In genomic region chr5:114784622-114785165, GRCm38 (mm10) we compare ENCODE assay signal across 9 mouse cellular contexts. TPM values are rescaled to one million over a fixed set of nuclear protein-coding genes. Genes with fewer than 3 reads are reported as not detected.
A peak's percentile ranks its signal among the peaks of the same experiment; 100 is the strongest.
DNase-seq lines count a peak whose midpoint lies in the region; ATAC-seq and TF ChIP-seq lines count a peak whose summit lies in the region.
"Had no signal": no experiment of that assay in that cellular context is flagged by ENCODE, and none has a peak within 500 bp of the region (broad histone marks: within the 10 kb centered on the region; RNA-seq: fewer than 3 reads in every experiment).

No protein-coding gene starts in this region.

- H3K27ac ChIP-seq in embryonic facial prominence, embryonic 12.5 days: 0 out of 2 replicates have a peak overlapping the region, but pooled peaks have one; percentile 50
- no peak overlapping the region for H3K27ac ChIP-seq in embryonic facial prominence, embryonic 10.5 days (replicated peaks)
- peak overlapping the region; percentile 76 for H3K27ac ChIP-seq in heart, postnatal 0 days (ENCODE audit: low read depth)
- H3K27ac ChIP-seq in lung, postnatal 0 days (ENCODE audit: low read length): peak overlapping the region; percentile 91
- H3K27ac ChIP-seq: embryonic facial prominence, embryonic 13.5 days had no signal

- peaks cover 30% of the 10 kb centered on the region for H3K36me3 ChIP-seq in embryonic facial prominence, embryonic 12.5 days
- peaks cover 47% of the 10 kb centered on the region for H3K36me3 ChIP-seq in embryonic facial prominence, embryonic 10.5 days (replicated peaks)
- H3K36me3 ChIP-seq in heart, postnatal 0 days (replicated peaks; ENCODE audit: control insufficient read depth, insufficient read depth, low read length): peaks cover 33% of the 10 kb centered on the region
- peaks cover 13% of the 10 kb centered on the region for H3K36me3 ChIP-seq in lung, postnatal 0 days (ENCODE audit: insufficient read depth, low read length)

- H3K27me3 ChIP-seq in embryonic facial prominence, embryonic 12.5 days: no peaks in the 10 kb centered on the region
- no peaks in the 10 kb centered on the region for H3K27me3 ChIP-seq in embryonic facial prominence, embryonic 10.5 days (replicated peaks; ENCODE audit: low read depth, poor library complexity, severe bottlenecking)
- H3K27me3 ChIP-seq in heart, postnatal 0 days (ENCODE audit: control insufficient read depth, insufficient read depth, low read length): no peaks in the 10 kb centered on the region
- H3K27me3 ChIP-seq in lung, postnatal 0 days (replicated peaks; ENCODE audit: insufficient read depth, low read length): no peaks in the 10 kb centered on the region
- H3K27me3 ChIP-seq: embryonic facial prominence, embryonic 13.5 days had no signal

- no peak for TF ChIP-seq CTCF in heart, postnatal 0 days (IDR thresholded peaks at IDR 0.05; ENCODE audit: low read depth)
- TF ChIP-seq CTCF in lung, postnatal 0 days (IDR thresholded peaks at IDR 0.05): no peak

- 81% methylated on average over 16 of the region's 16 CpGs for WGBS in embryonic facial prominence, embryonic 12.5 days
- WGBS in embryonic facial prominence, embryonic 10.5 days: 86% methylated on average over 16 of the region's 16 CpGs
- 27% methylated on average over 16 of the region's 16 CpGs for whole genome bisulfite sequencing in heart, postnatal 0 days
- 21% methylated on average over 15 of the region's 16 CpGs for WGBS in lung, postnatal 0 days

- no peak for DNase-seq in embryonic facial prominence, embryonic 10.5 days (ENCODE audit: low spot score)
- peak; percentile 68 for DNase-seq in adrenal gland, adult 2 months
- DNase-seq in heart, postnatal 0 days (ENCODE audit: low spot score): peak; percentile 44
- DNase-seq in lung, postnatal 0 days (ENCODE audit: low spot score): peak; percentile 93
- DNase-seq in spleen, adult 12 weeks (ENCODE audit: low spot score): no peak
- DNase-seq in adipocyte (ENCODE audit: low spot score): no peak
- no peak for DNase-seq in layer of hippocampus, adult 8-10 months (ENCODE audit: low spot score in 2 of 2)

- H3K9ac ChIP-seq in embryonic facial prominence, embryonic 12.5 days: no peak overlapping the region
- H3K9ac ChIP-seq in heart, postnatal 0 days (replicated peaks; ENCODE audit: low read depth, low read length): 0 out of 2 replicates have a peak overlapping the region, but pooled peaks have one; percentile 11
- H3K9ac ChIP-seq in lung, postnatal 0 days (replicated peaks; ENCODE audit: low read depth): no peak overlapping the region
- H3K9ac ChIP-seq: embryonic facial prominence, embryonic 13.5 days had no signal

- no peaks in the 10 kb centered on the region for H3K4me1 ChIP-seq in embryonic facial prominence, embryonic 12.5 days
- H3K4me1 ChIP-seq in embryonic facial prominence, embryonic 10.5 days: peaks cover 18% of the 10 kb centered on the region; the same call in 1 of the 2 replicates
- H3K4me1 ChIP-seq in heart, postnatal 0 days (ENCODE audit: control insufficient read depth, insufficient read depth): peaks cover 23% of the 10 kb centered on the region
- H3K4me1 ChIP-seq in lung, postnatal 0 days (ENCODE audit: insufficient read depth, low read depth, low read length): peaks cover 17% of the 10 kb centered on the region; the same call in 1 of the 2 replicates

- no peak for ATAC-seq in embryonic facial prominence, embryonic 12.5 days (ENCODE audit: insufficient number of reproducible peaks, insufficient read depth, low FRiP score, low TSS enrichment)
- ATAC-seq in heart, postnatal 0 days (ENCODE audit: insufficient read depth, low read depth): peak; percentile 51
- ATAC-seq in lung, postnatal 0 days: peak; percentile 78

- H3K9me3 ChIP-seq in embryonic facial prominence, embryonic 12.5 days: no peaks in the 10 kb centered on the region
- H3K9me3 ChIP-seq in embryonic facial prominence, embryonic 10.5 days: no peaks in the 10 kb centered on the region
- H3K9me3 ChIP-seq in heart, postnatal 0 days (replicated peaks; ENCODE audit: control insufficient read depth, low read length): no peaks in the 10 kb centered on the region
- H3K9me3 ChIP-seq in lung, postnatal 0 days (ENCODE audit: low read length): no peaks in the 10 kb centered on the region
- H3K9me3 ChIP-seq: embryonic facial prominence, embryonic 13.5 days had no signal

- no peak for TF ChIP-seq EP300 in heart, postnatal 0 days (IDR thresholded peaks at IDR 0.05; ENCODE audit: low read depth)
- TF ChIP-seq EP300 in lung, postnatal 0 days (IDR thresholded peaks at IDR 0.05): peak; percentile 93

- H3K4me3 ChIP-seq in embryonic facial prominence, embryonic 12.5 days: no peak overlapping the region
- H3K4me3 ChIP-seq in embryonic facial prominence, embryonic 10.5 days: no peak overlapping the region
- H3K4me3 ChIP-seq in heart, postnatal 0 days (ENCODE audit: low read depth, low read length): no peak overlapping the region
- no peak overlapping the region for H3K4me3 ChIP-seq in lung, postnatal 0 days (ENCODE audit: low read depth, low read length)
- H3K4me3 ChIP-seq: embryonic facial prominence, embryonic 13.5 days had no signal

- H3K4me2 ChIP-seq in embryonic facial prominence, embryonic 12.5 days (replicated peaks): no peak overlapping the region
- H3K4me2 ChIP-seq in heart, postnatal 0 days (ENCODE audit: low read depth, low read length): peak overlapping the region; percentile 13; the same call in 1 of the 2 replicates
- H3K4me2 ChIP-seq in lung, postnatal 0 days (replicated peaks; ENCODE audit: low read depth, low read length): no peak overlapping the region
- H3K4me2 ChIP-seq: embryonic facial prominence, embryonic 13.5 days had no signal

RNA-seq across cellular contexts. Expression of gene Git2, which starts 9.4 kb away (rescaled TPM):
- 48.2 and 52.6 TPM in 2 replicates for polyA plus RNA-seq in embryonic facial prominence, embryonic 12.5 days (2016; fragmentation: Nextera tagmentation; extraction: Ambion mirVana)
- 36.7 and 38.1 TPM in 2 replicates for polyA plus RNA-seq in embryonic facial prominence, embryonic 10.5 days (2016; fragmentation: Nextera tagmentation; extraction: Ambion mirVana)
- 10 to 100 TPM; 35.5 to 40.9 TPM for total RNA-seq in adrenal gland, adult 2 months (2021)
- polyA plus RNA-seq in adrenal gland, adult 2 months (2012; rRNA removed): 37.7 and 40.5 TPM in 2 replicates
- total RNA-seq in heart, postnatal 0 days (2014; rRNA removed; ENCODE audit: low replicate concordance): 37.7 and 53.3 TPM in 2 replicates
- polyA plus RNA-seq in heart, postnatal 0 days (2015; fragmentation: Nextera tagmentation; extraction: Ambion mirVana): 21.1 and 21.5 TPM in 2 replicates
- polyA plus RNA-seq in lung, postnatal 0 days (2015; fragmentation: Nextera tagmentation; extraction: Ambion mirVana): 36.5 and 39.1 TPM in 2 replicates
- total RNA-seq in layer of hippocampus, adult 8-10 months (2022): 10 to 100 TPM; 51.1 to 61.4 (median 55.3) TPM

RNA-seq across cellular contexts. Expression of gene Ankrd13a, which starts 10.2 kb away (rescaled TPM):
- 60.5 and 63.9 TPM in 2 replicates for polyA plus RNA-seq in embryonic facial prominence, embryonic 12.5 days (2016; fragmentation: Nextera tagmentation; extraction: Ambion mirVana)
- 44.4 and 48.1 TPM in 2 replicates for polyA plus RNA-seq in embryonic facial prominence, embryonic 10.5 days (2016; fragmentation: Nextera tagmentation; extraction: Ambion mirVana)
- 10 to 100 TPM; 78.4 to 92.4 TPM for total RNA-seq in adrenal gland, adult 2 months (2021)
- 51.1 and 51.8 TPM in 2 replicates for polyA plus RNA-seq in adrenal gland, adult 2 months (2012; rRNA removed)
- 42.8 and 43.8 TPM in 2 replicates for total RNA-seq in heart, postnatal 0 days (2014; rRNA removed; ENCODE audit: low replicate concordance)
- polyA plus RNA-seq in heart, postnatal 0 days (2015; fragmentation: Nextera tagmentation; extraction: Ambion mirVana): 19.7 and 23.8 TPM in 2 replicates
- polyA plus RNA-seq in lung, postnatal 0 days (2015; fragmentation: Nextera tagmentation; extraction: Ambion mirVana): 110 and 115 TPM in 2 replicates
- total RNA-seq in layer of hippocampus, adult 8-10 months (2022): 10 to 100 TPM; 39.6 to 51.4 (median 47.0) TPM

RNA-seq across cellular contexts. Expression of gene 1500011B03Rik, which starts 38.6 kb away (rescaled TPM):
- polyA plus RNA-seq in embryonic facial prominence, embryonic 12.5 days (2016; fragmentation: Nextera tagmentation; extraction: Ambion mirVana): 109 and 113 TPM in 2 replicates
- polyA plus RNA-seq in embryonic facial prominence, embryonic 10.5 days (2016; fragmentation: Nextera tagmentation; extraction: Ambion mirVana): 108 TPM in 2 replicates
- 10 to 100 TPM; 23.1 to 36.6 TPM for total RNA-seq in adrenal gland, adult 2 months (2021)
- polyA plus RNA-seq in adrenal gland, adult 2 months (2012; rRNA removed): 29.7 and 30.6 TPM in 2 replicates
- total RNA-seq in heart, postnatal 0 days (2014; rRNA removed; ENCODE audit: low replicate concordance): 31.3 and 49.2 TPM in 2 replicates
- polyA plus RNA-seq in heart, postnatal 0 days (2015; fragmentation: Nextera tagmentation; extraction: Ambion mirVana): 35.3 and 37.2 TPM in 2 replicates
- 72.8 and 97.5 TPM in 2 replicates for polyA plus RNA-seq in lung, postnatal 0 days (2015; fragmentation: Nextera tagmentation; extraction: Ambion mirVana)
- total RNA-seq in layer of hippocampus, adult 8-10 months (2022): 100 to 1,000 TPM; 133 to 155 (median 137) TPM

Comparison
In these comparisons a context has a peak if more than half of its experiments do, and no peak if none do; other contexts are left out.
1. DNase-seq: peak in adrenal gland, adult 2 months (single experiment), heart, postnatal 0 days (single experiment) and lung, postnatal 0 days (single experiment); none in embryonic facial prominence, embryonic 10.5 days (single experiment), spleen, adult 12 weeks (single experiment), adipocyte (single experiment) and layer of hippocampus, adult 8-10 months (0 of 2).